Mouse (Mus musculus): Measurements from ENCODE around the gene N4bp2.

GRCm38 (mm10) chr5:65858355-65858754, 95.0 kb downstream of the N4bp2 start:
- TF ChIP-seq CTCF (IDR thresholded peaks at IDR 0.05; ENCODE audit: insufficient read depth, low read depth, low read length): no peak
- TF ChIP-seq POLR2A (IDR thresholded peaks at IDR 0.05; ENCODE audit: insufficient read depth, low read depth, low read length): no peak

All from olfactory bulb, adult 2 months (tissue).